Mouse (Mus musculus): ENCODE measurements at regions not wholly inside any gene's neighbourhood (a gene's known extent, or its start where the extent isn't known, plus 50 kb on each side); places are given as distances from the start of the nearest gene placed in this dataset.

DNA sequence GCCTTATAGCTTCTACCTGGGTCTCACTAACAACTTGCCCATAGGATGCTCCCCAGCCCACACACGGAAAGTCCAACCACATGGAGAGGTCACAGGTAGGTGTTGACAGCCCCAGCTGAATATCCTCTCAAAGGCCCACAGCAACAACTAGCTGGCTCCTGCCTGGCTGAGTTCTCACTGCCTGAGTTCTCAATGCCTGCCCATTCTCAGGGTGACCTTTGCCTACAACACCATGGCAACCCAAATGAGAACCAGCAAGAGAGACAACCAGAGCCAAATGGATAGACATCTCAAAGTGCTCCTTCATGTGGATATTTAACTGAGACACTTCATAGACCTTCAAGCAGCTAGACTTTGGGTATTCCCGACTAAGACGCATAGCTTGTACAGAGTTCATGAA is 55.7 kb upstream of the Gdf10 start:
- TF ChIP-seq CTCF (conservative IDR thresholded peaks at IDR 0.05; ENCODE audit: insufficient read depth, insufficient read length, low read depth, low read length) (no peak), POLR2A (IDR thresholded peaks at IDR 0.05; ENCODE audit: low read depth, low read length) (no peak)

Data from kidney, adult 2 months (tissue).